Mouse (Mus musculus): ENCODE results near the gene Endou.

Endou gene

GRCm38 (mm10) chr15:97727520-97727919 lies 3.6 kb downstream of the Endou start:
- DNase-seq (ENCODE audit: low spot score in 2 of 2): no peak

DNA sequence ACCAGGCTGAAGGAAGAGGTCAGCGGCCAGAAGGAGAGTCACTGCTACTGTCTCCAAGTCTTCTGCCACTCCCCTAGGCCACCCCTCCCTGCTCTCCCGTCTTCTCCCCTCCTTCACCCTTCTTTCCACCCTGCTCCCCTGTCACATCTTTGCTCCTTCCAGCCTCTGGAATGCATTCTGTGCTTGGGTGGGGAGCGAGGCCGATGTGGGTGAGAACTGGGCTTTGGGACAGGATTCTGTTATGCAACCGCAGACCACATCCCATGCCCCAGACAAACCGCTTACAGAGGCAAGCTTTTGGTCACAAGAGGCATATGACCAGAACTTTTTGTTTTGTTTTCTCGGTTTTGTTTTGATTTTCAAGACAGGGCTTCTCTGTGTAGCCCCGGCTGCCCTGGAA lies 4.1 kb downstream of the Endou start:
- no peak for DNase-seq (ENCODE audit: low spot score in 2 of 2)

GRCm38 (mm10) chr15:97726310-97726709 lies 4.8 kb downstream of the Endou start:
- DNase-seq (ENCODE audit: low spot score in 2 of 2): no peak

DNA sequence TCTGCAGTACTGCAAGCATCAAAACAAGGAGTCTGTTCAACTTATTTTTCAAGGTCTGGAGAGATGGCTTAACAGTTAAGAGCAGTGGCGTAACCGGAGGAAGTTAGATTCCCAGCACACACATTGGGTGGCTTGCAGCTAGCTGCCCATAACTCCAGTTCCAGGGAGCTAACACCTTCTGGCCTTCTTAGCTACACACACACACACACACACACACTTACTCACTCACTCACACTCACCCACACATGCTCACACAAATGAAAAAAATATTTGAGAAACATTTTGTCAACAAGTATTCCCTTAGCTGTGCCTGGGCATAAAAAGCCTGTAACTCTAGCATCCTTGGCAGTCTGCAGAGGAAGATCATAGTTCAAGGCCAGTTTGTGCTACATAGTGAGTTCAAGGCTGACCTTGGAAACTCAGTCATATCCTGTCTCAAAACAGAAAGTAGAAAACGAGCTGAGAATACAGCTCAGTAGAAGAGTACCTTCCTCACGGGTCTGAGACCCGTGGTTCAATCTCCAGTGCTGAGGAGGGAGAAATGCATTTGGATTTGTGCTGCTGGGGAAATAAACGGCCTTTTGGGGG lies 5.8 kb downstream of the Endou start:
- DNase-seq (ENCODE audit: low spot score in 2 of 2): no peak

DNA sequence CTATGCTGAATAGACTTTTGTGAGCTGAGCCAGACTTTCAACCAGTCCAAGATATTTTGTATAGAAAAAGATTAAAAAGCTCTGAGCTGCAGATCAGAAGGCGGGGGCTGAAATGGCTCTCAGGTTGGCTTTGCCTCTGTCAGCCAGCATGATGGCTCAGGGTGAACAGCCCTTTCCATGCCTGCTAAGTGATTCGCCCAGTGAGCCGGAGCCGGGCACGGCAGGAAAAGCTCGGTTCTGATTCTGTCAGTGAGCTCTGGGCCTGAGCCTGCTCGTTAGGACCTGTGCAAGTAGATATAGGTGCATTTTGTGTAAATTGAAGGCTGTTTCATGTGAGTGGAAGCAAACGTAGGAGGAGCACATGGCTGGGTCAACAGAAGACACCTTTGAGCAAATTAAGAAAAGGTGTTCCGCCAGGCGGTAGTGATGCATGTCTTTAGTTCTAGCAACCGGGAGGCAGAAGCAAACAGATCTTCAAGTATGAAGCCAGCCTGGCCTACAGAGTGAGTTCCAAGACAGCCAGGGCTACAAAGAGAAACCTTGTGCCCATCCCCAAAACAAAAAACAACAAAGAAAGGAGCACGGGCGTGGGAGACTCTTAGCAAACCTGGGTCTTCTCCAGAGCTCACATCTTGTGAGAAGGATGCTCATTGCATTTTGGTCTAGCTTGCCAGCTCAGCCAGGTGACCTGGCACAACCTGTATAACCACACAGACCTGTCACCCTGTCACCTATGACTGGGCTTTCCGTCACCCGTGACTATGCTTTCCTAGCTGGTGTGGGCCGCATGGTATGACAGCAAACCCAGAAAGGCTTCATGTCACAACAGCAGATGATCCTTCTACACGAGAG lies 6.6 kb downstream of the Endou start:
- DNase-seq (ENCODE audit: low spot score in 2 of 2): no peak

DNA sequence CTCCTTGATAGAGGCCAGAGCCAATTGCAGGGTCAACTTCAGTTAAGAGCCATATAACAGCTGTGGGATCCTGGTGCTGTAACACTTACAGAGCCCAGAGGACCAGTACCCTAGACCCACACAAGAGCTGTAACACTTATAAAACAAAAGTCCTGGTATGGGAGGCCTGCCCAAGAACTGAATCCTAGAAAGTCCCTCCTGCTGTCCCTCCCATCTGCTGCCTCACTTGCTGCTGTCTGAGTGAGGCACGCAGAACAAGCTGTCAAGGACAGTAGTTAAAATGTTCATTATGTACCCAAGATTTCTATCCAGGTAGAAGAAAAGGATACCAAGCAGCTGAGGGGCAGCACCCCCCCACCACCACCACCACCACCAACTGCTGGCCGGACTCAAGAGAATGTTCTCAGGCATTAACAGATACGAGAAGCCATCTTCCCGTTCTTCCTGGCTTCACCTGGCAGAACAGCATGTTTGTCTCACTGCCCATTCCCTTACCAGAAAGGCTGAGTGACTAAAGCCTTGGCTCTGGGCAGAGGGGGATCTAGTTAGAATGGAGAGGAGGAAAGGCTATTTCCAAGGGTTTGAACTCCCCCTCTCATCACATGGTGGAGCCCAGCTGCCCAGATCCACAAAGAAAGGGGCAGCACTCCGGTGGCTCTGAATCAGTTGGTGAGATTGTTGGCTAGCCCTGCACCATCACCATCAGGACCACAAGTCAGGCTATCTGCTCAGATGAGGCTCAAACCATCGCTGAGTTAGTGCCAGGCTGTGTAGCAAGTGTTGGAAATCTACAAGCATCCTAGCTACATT lies 7.4 kb downstream of the Endou start:
- DNase-seq (ENCODE audit: low spot score in 2 of 2): no peak

DNA sequence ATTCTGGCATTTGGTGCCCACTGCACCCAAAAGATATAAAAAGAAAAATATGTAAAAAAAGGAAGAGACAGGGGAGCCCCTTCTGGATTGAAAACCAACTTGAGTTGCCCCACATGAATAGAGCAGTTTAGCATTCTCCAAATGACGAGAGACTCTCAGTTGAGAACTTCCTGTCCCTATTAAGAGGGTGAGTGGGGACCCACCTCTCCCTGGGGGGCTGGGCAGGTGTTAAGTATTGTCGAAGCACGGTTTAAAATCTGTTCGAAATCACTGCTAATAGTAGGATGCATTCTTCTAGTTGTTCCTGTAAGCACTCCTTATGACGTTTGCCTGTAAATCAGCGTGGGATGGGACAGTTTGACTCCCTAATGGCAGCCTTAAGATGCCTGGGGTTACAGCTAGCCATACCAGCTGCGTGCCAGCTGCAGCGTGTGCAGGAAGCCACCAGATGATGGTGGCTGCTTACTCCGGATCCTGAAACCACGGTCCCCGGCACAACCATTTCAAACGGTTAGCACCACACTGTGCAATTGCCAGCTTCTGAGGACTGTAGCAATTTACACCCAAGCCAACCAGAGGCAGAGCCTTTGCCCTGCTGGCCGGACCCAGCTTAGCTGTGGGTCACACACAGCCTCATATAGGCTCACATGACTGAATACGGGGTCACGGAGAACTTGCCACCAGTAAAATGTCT lies 10.0 kb downstream of the Endou start:
- DNase-seq (ENCODE audit: low spot score in 2 of 2): no peak

DNA sequence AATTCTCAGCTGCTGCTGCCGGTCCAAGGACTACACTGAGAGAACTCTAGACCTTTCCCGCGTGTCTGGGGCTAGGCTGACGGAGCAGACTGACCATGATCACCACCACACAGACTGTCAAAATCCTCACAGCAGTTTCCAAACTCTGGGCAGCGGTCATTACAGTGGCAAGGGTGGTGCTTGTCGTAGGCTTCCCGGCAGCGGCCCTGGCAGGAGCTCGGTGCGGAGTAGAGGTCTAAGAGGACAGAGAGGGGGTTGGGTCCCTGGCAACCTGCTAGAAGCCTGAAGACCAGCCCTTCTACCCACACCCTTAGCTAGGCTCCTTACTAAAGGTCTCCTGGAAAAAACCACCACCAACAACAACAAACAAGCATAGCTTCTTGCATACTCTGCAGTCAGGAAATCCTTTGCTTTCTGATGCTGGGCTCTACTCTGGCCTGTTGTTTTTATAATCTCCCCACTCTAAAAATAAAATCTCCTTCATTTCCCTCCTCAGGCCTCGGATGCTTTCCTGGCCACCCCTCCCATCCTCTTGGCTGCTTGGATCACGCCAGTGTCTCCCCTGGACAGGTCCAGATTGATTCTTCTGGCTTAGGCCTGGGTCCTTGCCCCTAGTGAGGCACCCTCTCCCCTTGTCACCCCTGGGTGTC lies 11.0 kb downstream of the Endou start:
- DNase-seq (ENCODE audit: low spot score in 2 of 2): no peak

DNA sequence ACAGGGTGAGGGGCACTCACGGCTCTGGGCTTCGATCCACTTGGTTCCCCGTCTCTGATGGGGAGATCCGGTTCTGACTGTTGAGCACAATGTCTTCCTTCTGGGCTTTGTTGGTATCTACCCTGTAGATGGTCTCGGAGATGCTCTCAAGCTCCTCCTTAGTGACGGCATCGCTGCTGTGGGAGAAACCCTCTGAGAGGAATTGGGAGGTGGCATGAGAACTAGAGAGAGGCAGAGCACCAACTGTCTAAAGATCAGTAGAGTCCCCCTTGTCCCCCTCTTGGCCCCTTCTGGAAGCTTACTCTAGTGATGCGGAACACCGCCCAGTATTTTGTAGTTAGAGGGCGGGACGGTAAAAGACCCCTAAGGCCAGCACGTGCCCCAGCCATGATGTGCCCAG lies 11.6 kb downstream of the Endou start:
- DNase-seq (ENCODE audit: low spot score in 2 of 2): no peak

GRCm38 (mm10) chr15:97718535-97719155 lies 12.5 kb downstream of the Endou start:
- no peak for DNase-seq (ENCODE audit: low spot score in 2 of 2)

DNA sequence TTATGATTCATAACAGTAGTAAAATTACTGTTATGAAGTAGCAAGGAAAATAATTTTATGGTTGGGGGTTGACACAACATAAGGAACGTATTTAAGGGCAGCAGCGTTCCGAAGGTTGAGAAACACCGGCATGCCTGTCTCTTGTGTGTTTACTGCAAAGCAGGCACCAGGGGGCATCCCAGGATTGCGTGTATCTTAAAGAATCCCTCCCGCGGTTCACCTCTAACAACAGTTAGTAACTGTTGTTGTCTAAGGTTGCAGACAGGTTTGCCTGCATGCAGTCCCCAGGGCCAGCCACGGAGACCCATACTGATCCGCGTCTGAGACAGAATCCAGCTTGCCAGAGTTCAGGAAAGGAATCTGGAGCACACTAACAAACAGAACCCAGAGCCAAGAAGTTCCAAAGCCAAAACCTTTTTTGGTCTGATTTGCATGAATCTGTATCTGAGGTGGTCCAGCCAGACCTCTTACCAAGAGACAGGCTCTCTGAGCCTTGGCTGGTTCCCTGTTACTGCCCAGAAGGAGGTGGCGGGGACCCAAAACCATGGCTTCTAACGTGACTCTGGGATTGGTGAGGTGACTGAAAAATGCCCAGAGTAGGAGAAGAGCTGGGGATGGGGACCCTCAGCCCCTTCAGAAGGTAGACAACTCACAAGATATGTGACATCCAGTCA lies 13.1 kb downstream of the Endou start:
- DNase-seq (ENCODE audit: low spot score in 2 of 2): peak in 1 of 2 experiments; percentile 36

DNA sequence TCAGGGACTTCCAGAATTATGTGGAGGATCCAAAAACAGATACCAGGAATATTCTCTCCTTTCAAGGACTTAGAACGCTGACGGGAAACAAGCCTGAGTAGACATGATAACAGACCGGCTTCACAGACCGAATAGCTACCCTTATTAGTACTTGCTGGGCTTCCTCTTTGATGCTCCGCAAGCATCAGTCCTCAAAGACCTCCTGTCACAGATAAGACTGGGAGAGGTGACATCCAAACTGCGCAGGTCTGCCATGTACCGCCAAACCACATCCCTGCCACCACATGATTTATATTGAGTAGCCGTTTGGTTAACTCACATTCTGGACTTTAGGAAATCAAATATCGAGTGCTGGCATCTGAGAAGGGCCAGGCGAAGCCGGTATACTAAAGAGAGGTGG lies 14.4 kb downstream of the Endou start:
- no peak for DNase-seq (ENCODE audit: low spot score in 2 of 2)

- DNase-seq (ENCODE audit: low spot score in 2 of 2): no peak
Measured at GRCm38 (mm10) chr15:97715734-97716133, 15.4 kb downstream of the Endou start.

GRCm38 (mm10) chr15:97715083-97715482 lies 16.1 kb downstream of the Endou start:
- no peak for DNase-seq (ENCODE audit: low spot score in 2 of 2)

- DNase-seq (ENCODE audit: low spot score in 2 of 2): no peak
Measured at GRCm38 (mm10) chr15:97712546-97712945, 18.6 kb downstream of the Endou start.

GRCm38 (mm10) chr15:97710906-97711305 lies 20.2 kb downstream of the Endou start:
- no peak for DNase-seq (ENCODE audit: low spot score in 2 of 2)

GRCm38 (mm10) chr15:97705211-97706050 lies 25.7 kb downstream of the Endou start, which contains the start of gene Rpap3:
Gene Rpap3 (minus strand): TSS chr15:97705825.
- peak; percentile 53 to 81 for DNase-seq (ENCODE audit: low spot score in 2 of 2)

GRCm38 (mm10) chr15:97696616-97697015 lies 34.5 kb downstream of the Endou start:
- DNase-seq (ENCODE audit: low spot score in 2 of 2): no peak

- no peak for DNase-seq (ENCODE audit: low spot score in 2 of 2)
Measured at GRCm38 (mm10) chr15:97693411-97693810, 37.7 kb downstream of the Endou start.
